Mouse (Mus musculus): Measurements from ENCODE around the gene Dand5. TPM values are rescaled to one million over a fixed set of nuclear protein-coding genes. Genes with fewer than 3 reads are reported as not detected.

The Dand5 gene
- polyA plus RNA-seq, 1 experiment from 2014 or later: 3.3 TPM

- H3K4me3 ChIP-seq (ENCODE audit: inconsistent target): no peak overlapping the region
- H3K36me3 ChIP-seq (ENCODE audit: inconsistent target): no peaks in the 10 kb centered on the region
- WGBS (ENCODE audit: missing documents): 97% methylated on average over 11 of the region's 11 CpGs
- no peaks in the 10 kb centered on the region for H3K79me2 ChIP-seq (ENCODE audit: inconsistent target)
- no peak overlapping the region for H3K27ac ChIP-seq
These were observed 35.7 kb downstream of the Dand5 start for GRCm38 (mm10) chr8:84786801-84787467.

DNA sequence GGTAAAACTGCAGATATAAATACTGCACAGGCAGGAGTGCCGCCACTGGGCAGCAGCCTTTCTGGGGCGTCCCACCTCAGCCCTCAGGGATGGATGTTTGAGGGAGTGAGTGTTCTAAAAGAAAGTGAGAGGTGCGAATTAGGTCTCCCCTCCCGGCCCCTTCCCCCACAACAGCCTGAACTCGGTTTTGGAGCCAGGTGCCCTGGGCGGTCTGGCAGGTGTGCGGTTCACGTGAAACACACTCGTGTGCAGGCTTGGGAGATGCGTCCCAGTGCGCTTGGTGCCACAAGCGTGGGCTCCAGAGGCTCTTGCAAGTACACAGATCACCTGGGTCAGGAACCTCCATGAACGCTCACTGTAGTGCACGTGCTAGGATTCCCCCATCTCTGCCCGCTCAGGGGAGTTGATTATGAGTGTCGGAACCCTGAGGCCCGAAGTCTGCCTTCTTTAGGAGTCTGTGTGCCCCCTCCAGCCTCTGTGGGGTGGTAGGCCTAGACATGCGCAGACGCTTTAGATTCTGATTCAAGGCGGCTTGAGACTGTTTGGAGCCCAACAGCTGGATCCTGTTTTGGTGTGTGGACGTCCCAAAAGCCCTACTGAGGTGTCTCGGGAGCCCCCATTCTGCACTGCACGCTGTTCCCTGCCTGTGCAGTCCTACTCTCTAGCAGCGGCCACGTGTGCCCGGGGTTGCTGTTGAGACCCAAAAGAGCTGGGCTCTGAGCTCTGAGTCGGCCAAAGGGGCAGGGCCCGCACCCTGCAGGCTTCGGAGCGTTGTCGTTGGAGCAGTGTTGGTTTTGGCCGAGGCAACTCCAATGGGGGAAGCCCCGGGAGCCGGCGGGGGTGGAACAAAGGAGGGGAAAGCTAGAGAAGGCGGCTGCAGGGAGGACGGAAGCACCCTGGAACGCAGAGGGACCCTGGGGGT is 36.6 kb downstream of the Dand5 start:
- Histone ChIP-seq H3K79me2 (ENCODE audit: inconsistent target) (no peaks in the 10 kb centered on the region), H3K36me3 (ENCODE audit: inconsistent target) (no peaks in the 10 kb centered on the region), H3K4me3 (ENCODE audit: inconsistent target) (no peak overlapping the region), H3K27ac (no peak overlapping the region)
- 87% methylated on average over 36 of the region's 38 CpGs for WGBS (ENCODE audit: missing documents)

GRCm38 (mm10) chr8:84785506-84785755 is 37.2 kb downstream of the Dand5 start:
- Histone ChIP-seq H3K27ac (no peak overlapping the region), H3K79me2 (ENCODE audit: inconsistent target) (no peaks in the 10 kb centered on the region), H3K4me3 (ENCODE audit: inconsistent target) (no peak overlapping the region), H3K36me3 (ENCODE audit: inconsistent target) (no peaks in the 10 kb centered on the region)
- WGBS (ENCODE audit: missing documents): 91% methylated on average over 10 of the region's 11 CpGs

DNA sequence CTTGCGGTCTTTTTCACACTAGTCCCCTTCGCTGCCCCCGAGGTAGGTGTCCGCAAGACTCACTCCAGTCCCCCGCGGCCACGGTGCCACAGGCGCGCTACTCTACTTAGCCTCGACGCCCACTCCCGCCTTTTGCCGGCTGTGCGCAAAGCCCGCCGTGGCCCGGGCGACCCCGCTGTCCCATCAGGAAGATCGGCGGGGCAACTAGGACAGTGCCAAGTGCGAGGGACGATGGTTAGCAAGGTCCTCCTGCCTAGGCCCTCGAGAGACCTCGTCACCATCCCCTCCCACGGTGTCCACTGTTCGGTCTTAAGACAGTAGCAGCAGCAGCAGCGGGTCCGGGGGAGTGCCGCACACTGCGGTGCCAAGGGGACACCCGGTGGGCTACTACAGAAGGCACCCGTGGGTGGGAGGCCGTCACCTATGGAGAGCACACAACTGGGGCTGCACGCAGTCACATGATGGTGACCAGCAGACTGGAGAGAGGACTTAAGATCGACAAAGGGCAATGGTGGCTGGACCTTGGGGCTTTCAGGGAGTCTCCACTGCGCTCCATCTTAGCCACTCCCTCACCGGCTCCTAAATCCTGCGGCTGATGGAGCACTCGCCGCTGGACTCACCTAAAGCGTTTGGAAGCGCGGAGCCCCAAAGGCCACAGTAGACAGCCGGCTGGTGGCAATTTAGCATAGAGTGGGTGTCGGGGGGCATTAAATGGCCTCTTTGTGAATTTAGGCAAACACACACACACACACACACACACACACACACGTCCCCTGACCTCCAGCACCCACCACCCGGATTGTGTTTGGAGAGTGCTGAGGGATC is 37.7 kb downstream of the Dand5 start:
- Histone ChIP-seq H3K79me2 (ENCODE audit: inconsistent target) (no peaks in the 10 kb centered on the region), H3K36me3 (ENCODE audit: inconsistent target) (no peaks in the 10 kb centered on the region), H3K27ac (no peak overlapping the region), H3K4me3 (ENCODE audit: inconsistent target) (no peak overlapping the region)
- 45% methylated on average over 48 of the region's 48 CpGs for WGBS (ENCODE audit: missing documents)

DNA sequence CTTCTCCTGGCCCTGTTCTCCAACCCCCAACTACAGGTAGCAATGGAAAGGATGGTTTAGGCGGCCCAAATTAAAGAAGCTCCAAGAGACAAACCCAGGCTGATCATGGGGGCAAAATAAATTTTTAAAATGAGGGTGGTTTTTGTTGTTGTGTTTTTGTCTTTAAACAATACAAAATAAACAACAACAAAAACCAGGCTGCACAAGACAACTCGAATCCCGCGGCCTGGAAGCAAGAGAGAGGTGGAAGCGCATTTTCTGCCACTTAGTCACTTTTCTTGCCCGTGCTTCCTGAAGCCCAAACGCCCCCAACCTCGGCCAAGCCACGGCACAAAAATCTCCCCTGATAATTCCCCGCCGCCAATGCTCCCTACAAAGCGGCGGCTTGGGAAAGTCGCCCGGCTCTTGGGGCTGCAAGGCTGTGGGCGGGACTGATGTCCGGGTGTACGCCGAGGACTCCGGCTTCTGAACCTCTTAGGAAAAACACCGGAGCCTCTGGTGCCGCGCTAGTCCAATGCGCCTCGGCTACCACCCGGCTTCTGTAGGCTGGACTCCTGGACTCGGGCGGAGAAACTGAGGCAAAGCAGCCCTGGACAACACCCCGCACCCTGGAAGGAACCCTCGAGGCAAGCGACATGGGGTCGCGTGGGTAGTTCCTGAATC is 38.6 kb downstream of the Dand5 start:
- no peak overlapping the region for H3K4me3 ChIP-seq (ENCODE audit: inconsistent target)
- H3K27ac ChIP-seq: no peak overlapping the region
- H3K36me3 ChIP-seq (ENCODE audit: inconsistent target): no peaks in the 10 kb centered on the region
- 55% methylated on average over 32 of the region's 33 CpGs for WGBS (ENCODE audit: missing documents)
- H3K79me2 ChIP-seq (ENCODE audit: inconsistent target): no peaks in the 10 kb centered on the region

DNA sequence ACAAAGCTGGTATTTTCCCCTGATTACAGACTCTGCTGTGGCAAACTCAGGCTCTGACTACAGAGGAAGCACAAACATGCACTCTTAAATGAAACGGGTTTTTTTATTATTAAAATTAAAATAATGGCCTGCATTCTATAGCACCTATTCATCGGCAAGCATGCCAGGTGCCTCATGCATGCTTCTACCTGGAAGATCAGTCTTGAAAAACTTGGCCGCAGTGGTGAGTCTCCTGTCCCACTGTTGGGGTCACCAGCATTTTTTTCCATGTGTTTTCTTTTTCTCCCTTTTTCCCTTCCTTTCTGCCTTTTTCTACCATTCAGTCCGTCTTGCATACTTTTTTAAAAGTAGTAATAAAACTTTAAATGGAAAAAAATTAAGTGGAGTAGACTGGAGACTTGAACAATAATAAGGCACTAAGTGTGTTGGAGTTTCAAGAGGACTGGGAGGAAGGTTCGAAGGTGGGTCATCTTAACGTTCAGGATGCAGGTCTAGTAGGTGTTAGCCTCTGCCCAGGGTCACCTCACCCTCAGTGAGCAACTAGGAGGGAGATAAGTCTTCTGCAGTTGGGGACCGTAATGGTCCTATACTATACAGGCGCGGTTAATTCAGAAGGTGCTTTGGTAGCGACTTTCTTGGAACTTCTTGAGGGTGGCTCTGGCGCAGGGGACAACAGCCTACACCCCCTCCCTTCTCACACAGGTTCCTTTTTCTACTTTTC is 39.3 kb downstream of the Dand5 start:
- H3K4me3 ChIP-seq (ENCODE audit: inconsistent target): no peak overlapping the region
- H3K36me3 ChIP-seq (ENCODE audit: inconsistent target): no peaks in the 10 kb centered on the region
- no peak overlapping the region for H3K27ac ChIP-seq
- no peaks in the 10 kb centered on the region for H3K79me2 ChIP-seq (ENCODE audit: inconsistent target)
- 86% methylated on average over 11 of the region's 11 CpGs for WGBS (ENCODE audit: missing documents)

GRCm38 (mm10) chr8:84782680-84783079 is 39.9 kb downstream of the Dand5 start:
- no peaks in the 10 kb centered on the region for H3K36me3 ChIP-seq (ENCODE audit: inconsistent target)
- H3K4me3 ChIP-seq (ENCODE audit: inconsistent target): no peak overlapping the region
- no peaks in the 10 kb centered on the region for H3K79me2 ChIP-seq (ENCODE audit: inconsistent target)
- 88% methylated on average over 7 of the region's 10 CpGs for WGBS (ENCODE audit: missing documents)
- H3K27ac ChIP-seq: no peak overlapping the region

- no peak overlapping the region for H3K4me3 ChIP-seq (ENCODE audit: inconsistent target)
- WGBS (ENCODE audit: missing documents): 74% methylated on average over 5 of the region's 5 CpGs
- H3K79me2 ChIP-seq (ENCODE audit: inconsistent target): no peaks in the 10 kb centered on the region
- H3K27ac ChIP-seq: no peak overlapping the region
- H3K36me3 ChIP-seq (ENCODE audit: inconsistent target): no peaks in the 10 kb centered on the region
These were observed 40.7 kb downstream of the Dand5 start for GRCm38 (mm10) chr8:84781686-84782505.

DNA sequence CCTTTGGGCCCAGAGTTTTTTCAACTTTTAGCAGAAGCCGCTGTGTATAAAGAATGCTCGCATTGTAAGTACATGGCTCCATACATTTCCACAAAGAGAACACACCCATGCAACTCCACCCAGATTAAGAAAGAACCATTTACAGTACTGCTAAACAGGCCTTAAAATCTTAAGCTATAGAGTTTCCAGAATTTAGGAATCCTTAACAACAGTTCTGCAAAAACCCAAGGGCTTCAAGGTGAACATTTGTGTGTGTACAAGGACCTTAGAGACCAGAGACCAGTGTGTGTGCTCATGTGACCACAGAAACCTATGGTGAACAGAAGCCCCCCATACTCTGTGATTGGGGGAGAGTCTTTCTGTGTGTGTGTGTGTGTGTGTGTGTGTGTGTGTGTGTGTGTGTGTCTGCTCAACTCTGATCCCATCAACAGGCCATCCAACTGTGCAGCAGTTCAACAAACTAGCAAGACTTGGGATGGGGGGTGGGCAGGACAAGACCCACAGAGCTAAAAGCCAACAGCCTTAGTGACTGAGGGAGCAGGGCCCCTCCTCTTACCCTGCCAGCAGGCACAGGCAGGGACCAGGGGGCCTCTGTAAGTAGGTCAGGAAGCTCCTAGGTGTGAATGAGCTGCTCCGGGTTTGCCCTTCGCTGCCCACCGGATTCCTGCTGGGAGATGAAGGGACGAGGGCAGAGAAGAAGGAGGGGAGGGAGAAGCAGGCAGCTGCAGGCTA is 41.5 kb downstream of the Dand5 start:
- H3K4me3 ChIP-seq (ENCODE audit: inconsistent target): no peak overlapping the region
- 98% methylated on average over 6 of the region's 6 CpGs for WGBS (ENCODE audit: missing documents)
- no peaks in the 10 kb centered on the region for H3K36me3 ChIP-seq (ENCODE audit: inconsistent target)
- no peaks in the 10 kb centered on the region for H3K79me2 ChIP-seq (ENCODE audit: inconsistent target)
- no peak overlapping the region for H3K27ac ChIP-seq

- 90% methylated on average over 12 of the region's 13 CpGs for WGBS (ENCODE audit: missing documents)
- H3K79me2 ChIP-seq (ENCODE audit: inconsistent target): no peaks in the 10 kb centered on the region
- H3K27ac ChIP-seq: no peak overlapping the region
- H3K36me3 ChIP-seq (ENCODE audit: inconsistent target): no peaks in the 10 kb centered on the region
- no peak overlapping the region for H3K4me3 ChIP-seq (ENCODE audit: inconsistent target)
These were observed 42.4 kb downstream of the Dand5 start for GRCm38 (mm10) chr8:84780225-84780555.

GRCm38 (mm10) chr8:84779519-84780224 is 43.0 kb downstream of the Dand5 start:
- 92% methylated on average over 15 of the region's 19 CpGs for WGBS (ENCODE audit: missing documents)
- H3K27ac ChIP-seq: no peak overlapping the region
- H3K36me3 ChIP-seq (ENCODE audit: inconsistent target): no peaks in the 10 kb centered on the region
- no peak overlapping the region for H3K4me3 ChIP-seq (ENCODE audit: inconsistent target)
- no peaks in the 10 kb centered on the region for H3K79me2 ChIP-seq (ENCODE audit: inconsistent target)

- Histone ChIP-seq H3K36me3 (ENCODE audit: inconsistent target) (no peaks in the 10 kb centered on the region), H3K79me2 (ENCODE audit: inconsistent target) (no peaks in the 10 kb centered on the region), H3K4me3 (ENCODE audit: inconsistent target) (no peak overlapping the region), H3K27ac (no peak overlapping the region)
- WGBS (ENCODE audit: missing documents): 92% methylated on average over 10 of the region's 11 CpGs
These were observed 43.8 kb downstream of the Dand5 start for GRCm38 (mm10) chr8:84778638-84779380.

Measured in macrophage (primary cell).